Mouse (Mus musculus) kidney, adult 18-20 months (tissue): ENCODE measurements around the gene Cby1.

ENCODE experiments used
- DNase-seq: peaks from one replicate; pipeline ENCODE4 v3.0.0; 2021

Cby1 gene

DNA sequence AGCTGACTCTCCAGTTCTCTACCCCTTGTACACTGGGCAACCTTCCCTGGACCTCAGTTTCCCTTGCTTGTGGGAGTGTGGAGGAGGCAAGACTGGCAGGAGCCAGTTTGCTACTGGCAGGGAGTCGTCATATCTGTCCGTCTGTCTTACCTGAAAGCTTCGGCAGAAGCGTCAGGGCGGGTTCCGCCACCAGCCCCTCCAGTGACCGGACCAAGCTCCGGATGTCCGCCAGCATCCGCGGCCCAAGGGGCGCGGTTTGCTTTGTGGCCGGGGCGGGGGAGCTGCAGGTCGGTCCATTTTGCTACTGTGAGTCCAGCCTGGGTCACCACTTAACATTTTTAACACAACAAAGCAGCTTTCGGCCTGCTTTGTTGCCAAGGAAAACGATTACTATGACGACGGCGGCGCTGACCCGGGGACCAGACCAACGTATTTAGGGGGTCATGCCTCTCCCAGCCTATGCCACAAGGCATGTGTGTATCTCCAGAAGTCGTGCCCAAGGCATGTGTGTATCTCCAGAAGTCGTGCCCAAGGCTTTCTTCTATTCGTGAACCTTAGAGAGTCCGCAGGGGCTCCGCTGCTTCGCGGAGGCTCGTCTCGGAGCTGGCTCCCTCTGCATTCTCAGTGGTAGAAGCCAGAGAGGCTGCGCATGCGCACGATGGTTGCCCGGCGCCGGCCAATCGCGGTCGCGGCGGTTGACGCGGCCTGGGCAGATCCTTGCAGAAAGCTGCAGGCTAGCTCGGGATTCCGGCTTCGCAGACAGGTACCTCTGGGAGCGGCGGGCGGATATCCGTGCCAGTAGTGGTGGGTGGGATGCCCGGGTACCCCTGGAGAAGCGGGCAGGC is at the start of gene Cby1, which contains the start of gene Fam227a:
Cby1 (plus strand) TSS at position 669 of the 845 bp plus-strand sequence.
Fam227a (minus strand) TSS at position 426 of the 845 bp plus-strand sequence.
- DNase-seq, result peak; percentile 98

DNA sequence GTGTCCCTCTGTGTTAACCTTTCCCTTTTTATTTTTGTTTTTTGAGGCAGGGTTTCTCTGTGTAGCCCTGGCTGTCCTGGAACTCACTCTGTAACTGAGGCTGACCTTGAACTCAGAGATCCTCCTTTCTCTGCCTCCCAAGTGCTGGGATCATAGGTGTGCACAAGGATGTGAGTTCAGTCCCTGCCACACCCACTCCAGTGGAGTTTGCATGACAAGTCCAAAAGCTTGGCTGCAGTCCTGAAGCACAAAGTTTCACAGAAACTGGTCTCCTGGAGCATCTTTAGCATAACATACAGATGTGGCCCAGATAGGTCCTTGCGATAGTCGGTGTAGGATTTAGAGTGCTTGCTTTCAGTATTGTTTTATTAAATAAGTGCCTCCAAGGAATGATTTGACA is 49.8 kb upstream of the Cby1 start:
- DNase-seq, result no peak

DNA sequence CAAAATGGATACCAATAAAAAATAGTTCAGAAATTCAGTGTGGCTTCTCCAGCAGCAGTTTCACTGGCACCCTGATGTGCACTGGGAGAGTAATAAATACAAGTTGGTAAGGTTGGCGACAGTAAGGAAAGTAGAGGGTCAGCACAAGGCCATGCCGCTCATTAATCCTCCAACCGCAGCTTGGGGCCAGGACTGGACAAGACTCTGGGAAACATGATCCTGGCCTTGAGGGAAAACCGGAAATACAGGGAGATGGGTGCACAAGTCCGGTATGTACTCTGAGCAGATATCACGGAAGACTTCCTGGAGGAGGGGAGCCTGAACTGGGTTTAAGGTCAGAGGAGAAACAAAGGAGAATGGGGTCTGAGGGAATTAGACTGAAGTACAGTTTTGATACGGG is 43.5 kb upstream of the Cby1 start:
- no peak for DNase-seq

DNA sequence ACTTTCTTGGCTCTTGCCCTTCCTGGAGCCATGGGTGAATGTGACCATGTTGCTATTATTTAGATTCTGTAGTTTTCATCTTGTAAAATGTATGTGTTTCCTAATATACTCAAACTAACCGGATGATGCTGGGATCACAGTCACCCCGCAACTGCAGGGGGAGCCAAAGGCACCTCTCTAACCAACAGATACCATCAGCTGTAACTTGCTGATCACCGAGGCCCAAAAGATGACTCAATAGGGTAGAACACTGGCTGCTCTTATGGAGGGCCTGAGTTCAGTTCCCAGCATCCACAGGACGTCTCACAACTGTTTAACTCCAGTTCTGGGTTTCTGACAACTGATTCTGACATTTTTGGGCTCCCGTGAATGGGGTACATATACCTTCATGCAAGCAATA is 42.3 kb upstream of the Cby1 start:
- no peak for DNase-seq

DNA sequence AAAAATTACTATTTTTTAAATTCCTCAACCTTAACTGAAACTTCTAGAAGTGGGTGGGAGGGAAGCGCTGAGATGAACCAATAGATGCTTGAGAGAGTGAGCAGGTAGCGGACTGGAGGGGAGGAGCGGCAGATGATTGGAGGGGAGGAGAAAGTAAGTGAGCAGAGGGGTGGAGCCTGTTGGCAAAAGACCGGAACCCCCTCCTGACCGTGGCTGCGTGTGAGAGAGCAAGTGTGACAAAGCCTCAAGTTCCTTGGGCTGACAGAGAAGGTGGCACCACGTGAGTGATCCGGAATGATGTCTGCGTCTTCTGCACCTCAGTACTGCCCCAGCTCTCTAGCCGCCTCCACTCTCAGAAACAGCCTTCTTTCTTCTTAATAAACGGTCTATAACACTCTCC is 41.9 kb upstream of the Cby1 start:
- no peak for DNase-seq

DNA sequence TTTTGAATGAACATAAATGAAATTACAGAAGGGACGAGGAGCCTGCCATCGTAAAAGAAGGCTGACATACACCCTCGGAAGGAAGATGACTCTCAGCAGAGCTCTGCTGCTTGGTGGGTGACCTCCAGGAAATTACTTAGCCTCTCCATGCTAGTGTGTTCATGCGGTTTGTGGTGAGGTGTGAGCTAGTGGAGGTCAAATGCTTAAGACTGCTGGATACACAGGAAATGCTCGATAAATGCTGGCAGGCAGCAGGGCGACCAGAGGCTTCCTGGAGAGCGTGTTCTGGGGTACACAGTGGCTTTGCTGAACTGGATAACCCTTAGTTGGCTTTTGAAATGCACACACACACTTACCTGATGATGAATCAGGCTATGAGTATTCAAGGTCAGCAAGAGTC is 40.5 kb upstream of the Cby1 start:
- no peak for DNase-seq

DNA sequence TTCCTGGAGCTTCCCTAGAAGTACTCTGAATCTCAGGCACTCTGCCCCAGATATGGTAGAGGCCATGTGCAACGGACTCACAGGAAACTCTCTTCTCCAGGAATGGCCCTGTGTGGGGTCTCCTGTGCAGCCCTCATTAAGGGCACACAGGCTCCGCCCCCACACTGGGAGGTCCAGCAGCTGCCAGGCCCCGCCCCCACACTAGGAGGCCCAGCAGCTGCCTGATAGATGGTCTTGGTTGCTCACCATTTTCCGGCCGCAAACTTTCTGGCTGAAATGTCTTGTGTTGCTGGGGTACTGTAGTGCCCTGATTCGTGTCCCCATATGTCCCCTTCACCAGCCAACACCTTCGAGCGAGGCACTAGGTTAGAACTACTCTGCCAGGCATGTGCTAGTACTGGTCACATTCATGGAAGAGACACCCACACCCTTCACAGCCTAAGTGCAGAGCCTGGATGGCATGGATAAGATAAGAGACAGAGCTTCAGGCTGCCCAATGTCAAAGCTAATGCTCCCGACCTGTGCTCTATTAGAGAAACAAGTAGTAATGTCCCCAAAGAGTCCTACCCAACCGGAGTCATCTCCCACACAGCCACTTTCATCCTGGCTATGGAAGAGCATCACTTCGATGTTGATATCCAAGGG is 39.1 kb upstream of the Cby1 start:
- no peak for DNase-seq

DNA sequence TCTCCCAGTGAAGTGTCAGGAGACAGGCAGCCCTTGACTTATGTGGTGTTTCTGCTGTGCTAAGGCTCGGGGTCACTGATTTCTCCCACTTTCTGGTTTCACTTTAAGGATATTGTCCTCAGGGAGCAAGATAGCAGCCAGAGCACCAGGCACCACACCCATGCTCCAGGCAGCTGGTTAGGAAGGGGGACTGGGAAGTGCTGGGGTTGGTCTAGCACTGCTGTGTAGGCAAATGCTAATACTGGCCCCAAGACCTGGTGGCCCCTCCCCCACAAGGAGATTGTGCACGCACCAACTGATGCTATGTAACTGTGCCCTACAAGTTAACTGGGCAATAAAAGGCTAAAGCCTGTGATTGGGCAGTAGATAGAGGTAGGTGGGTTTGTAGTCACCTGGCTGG is 28.5 kb upstream of the Cby1 start:
- DNase-seq, result no peak

DNA sequence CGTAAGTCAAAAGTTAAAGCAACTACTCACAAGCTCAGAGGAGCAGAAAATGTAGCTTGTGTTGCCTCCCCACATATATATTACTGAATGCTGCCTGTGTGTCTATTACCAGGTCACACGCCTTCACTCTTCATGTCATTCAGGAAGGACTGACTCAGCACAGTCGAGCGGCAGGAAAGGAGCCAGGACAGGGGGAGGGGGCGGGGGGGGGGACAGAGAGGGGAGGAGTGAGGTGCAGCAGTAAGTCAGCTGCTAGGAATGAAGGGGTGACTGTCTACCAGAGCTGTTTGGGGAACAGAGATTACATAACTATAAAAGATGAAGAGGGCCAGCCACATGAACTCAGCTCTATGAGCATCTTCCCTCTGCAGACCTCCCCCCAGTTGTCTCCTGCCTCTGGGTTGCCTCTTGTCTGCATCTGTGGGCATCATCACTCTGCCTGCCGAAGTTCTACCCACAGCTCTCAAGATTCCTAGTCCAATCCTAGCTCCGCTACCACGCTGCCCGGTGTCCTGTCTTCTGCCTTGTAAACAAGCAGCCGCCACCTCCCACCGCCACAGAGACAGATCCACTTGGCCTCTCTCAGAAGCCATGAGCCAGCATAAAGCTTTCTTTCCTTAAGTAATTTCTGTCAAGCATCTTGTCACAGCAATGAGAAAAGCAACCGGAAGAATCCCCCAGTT is 17.7 kb upstream of the Cby1 start:
- DNase-seq, result no peak

DNA sequence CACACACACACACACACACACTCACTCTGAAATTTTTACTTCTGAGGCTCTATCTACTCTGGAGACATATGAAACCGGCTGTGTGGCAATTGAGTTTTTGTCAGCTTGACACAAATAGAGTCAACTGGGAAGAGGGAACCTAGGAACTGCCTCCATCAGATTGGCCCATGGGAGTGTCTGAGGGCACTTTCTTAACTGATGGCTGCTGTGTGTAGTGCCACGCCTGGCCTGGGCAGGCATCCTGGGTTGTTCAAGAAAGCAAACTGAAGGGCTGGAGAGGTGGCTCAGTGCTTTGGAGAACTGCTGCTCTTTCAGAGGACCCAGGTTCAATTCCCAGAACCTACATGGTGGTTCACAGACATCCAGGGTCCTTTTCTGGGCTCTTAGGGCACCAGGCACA is 13.5 kb upstream of the Cby1 start:
- DNase-seq, result no peak

DNA sequence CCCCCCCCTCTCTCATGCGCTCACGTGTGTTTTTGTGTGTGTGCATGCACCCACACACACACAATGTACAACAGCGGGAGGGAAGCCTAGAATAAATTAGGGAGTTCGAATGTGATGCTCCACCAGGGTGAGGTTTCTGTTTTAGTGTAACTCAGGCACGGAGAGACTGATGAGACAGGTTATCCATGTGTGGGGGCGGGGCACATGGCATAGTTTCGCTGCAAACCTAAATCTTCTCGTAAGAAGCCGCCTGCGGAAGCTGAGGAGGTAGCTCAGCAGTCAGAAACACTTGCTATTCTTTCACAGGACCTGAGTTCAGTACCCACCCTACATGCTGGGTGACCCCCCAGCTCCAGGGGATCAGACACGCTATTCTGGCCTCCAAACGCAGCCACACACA is 10.9 kb upstream of the Cby1 start:
- no peak for DNase-seq

DNA sequence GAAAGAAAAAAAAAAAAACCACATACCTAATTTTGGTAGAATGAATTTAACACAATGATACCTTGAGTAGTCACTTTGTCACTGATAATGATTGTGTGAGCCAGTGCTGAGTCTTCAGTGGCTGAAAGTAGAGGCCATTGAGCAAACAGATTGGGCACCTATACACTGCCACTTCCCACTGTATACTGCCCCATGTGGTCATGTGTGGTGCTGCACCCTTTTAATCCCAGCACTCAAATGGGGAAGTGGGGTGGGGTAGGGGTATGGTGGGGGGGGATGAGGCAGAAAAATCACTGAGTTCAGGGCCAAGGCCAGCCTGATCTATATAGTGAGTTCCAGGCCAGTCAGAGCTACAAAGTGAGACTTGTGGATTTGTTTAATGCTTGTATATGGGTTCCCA is 8.4 kb upstream of the Cby1 start:
- DNase-seq, result peak; percentile 50

DNA sequence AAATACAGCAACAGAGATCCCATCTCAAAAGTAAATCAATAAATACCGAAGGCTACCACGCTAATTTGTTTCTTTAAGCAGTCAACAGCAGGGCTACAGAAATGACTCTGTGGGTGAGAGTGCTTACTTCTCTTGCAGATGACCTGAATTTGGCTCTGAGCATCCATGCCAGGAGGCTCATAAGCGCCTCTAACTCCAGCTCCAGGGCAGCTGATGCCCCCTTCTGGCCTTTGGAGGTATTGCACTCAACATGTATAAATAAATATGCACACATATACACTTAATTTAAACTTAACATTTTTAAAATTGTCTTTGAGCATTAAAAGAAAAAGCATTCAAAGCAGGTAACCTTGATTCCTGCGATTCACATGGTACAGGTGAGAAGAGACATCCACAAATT is 7.5 kb upstream of the Cby1 start:
- DNase-seq, result no peak

DNA sequence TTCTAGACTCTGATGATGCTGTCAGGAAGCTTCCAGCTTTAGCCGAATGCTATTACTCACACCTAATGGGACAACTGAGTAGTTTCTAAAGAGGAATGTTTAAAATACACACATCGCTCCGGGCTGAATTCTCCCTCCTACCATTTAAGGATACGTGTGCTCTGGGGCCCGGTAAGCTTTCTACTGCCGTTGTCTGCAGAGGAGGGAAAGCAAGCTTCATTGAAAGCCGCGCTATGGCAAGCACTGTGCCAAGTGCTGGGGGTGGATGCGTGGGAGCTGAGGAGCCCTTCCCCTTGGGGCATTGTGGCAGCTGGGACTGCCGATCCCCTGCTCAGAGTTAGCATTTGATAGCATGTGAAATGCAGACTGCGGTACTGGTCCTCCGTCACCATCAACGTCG is 2.5 kb upstream of the Cby1 start:
- DNase-seq, result no peak

DNA sequence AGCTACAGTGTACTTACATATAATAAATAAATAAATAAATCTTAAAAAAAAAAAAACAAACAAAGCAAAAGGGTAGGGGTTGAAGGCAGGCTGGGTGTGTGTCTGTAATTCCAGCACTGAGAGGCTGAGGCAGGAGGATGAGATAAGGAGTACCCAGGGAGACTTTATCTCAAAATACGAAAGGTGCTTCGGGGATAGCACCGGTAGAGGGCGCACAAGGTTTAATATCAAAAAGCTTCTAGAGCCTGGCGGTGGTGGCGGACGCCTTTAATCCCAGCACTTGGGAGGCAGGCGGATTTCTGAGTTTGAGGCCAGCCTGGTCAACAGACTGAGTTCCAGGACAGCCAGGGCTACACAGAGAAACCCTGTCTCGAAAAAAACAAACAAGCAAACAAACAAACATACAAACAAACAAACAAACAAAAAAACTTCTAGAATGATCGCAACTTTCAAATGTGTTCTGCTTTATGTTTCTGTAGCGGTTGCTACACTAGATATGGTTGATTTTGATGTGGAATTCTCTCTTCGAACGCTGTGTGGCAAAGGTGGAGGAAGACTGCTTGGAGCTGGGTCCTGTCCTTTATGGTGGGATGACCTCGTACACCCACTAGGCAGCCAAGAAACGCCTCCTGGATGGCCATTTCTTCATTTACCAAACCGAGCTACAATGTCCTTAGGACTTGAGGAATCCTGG is 1.0 kb upstream of the Cby1 start:
- peak; percentile 90 for DNase-seq

DNA sequence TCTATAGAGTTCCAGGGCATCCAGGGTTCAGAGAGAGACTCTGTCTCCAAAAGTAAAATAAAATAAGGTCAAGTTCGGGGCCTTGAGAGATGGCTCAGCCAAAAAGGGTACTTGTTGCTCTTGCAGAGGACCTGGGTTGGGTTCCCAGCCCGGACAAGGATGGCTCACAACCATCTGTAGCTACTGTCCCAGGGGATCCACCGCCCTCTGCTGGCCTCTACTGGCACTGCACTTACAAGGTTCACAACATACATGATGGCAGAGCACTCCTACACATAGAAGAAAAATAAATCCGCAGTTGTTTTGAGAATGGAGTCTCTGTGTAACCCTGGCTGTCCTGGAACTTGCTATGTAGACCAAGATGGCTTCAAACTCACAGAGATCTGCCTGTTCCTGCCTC is 2.9 kb downstream of the Cby1 start:
- DNase-seq, result peak; percentile 44

DNA sequence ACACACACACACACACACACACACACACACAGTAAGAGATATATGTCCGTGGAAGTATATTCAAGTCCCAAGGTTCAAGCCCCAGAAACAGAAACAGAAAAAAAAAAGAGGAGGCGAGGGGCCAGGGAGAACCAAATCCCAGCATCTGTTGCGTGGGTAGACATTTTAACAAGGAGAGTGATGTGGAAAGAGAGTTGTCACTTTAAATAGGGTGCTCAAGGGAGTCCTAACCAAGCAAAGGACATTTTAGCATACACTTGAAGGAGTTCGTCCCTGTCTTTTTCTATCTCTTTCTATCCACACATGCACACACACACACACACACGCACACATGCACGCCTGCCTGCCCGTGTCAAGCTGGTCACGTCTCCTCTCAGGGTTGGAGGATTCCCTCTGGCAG is 5.7 kb downstream of the Cby1 start:
- no peak for DNase-seq

DNA sequence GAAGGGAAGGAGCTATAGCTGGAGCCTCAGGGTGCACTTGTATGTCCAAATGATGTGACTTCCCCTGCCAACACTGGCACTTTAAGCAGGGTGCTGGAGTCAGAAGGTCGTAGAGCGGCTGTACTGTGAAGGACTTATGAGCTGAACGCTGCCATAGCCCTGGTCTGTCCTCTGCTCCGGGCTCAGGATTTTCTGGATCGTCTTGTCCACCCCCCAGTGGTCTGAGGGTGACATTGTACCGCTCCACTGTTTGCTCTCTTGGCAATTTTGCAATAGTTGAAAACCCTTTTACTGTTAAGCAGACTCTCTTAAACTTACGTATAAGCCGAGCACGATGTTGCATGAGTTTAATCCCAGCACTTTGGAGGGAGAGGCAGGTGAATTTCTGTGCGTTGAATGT is 10.2 kb downstream of the Cby1 start:
- DNase-seq, result no peak

DNA sequence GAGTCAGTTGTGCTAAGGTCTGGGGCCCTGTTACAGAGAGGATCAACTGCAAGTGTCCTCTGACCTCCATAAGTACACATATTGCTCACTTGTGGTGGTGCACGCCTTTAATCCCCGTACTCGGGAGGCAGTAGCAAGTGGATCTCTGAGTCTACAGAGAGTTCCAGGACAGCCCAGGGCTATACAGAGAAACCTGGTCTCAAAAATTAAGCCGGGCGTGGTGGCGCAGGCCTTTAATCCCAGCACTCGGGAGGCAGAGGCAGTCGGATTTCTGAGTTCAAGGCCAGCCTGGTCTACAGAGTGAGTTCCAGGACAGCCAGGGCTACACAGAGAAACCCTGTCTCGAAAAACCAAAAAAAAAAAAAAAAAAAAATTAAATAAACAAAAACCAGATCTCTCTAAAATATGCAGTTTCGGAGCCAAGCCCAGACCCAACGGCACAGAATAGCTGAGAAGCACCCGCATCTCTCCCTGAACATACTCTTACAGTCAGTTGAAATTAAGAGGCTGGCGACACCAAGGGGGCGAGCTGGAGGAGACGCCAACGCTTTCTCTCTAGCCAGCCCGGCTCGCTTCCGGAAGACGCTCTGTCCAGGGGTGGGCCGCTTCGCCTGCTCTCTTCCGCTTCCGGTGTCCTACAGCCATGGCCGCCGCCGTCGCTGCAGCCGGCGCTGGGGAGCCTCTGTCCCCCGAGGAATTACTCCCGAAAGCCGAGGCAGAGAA is 11.4 kb downstream of the Cby1 start, which contains the start of gene Tomm22:
Tomm22 (plus strand) TSS at position 613 of the 723 bp plus-strand sequence.
- peak; percentile 85 for DNase-seq

DNA sequence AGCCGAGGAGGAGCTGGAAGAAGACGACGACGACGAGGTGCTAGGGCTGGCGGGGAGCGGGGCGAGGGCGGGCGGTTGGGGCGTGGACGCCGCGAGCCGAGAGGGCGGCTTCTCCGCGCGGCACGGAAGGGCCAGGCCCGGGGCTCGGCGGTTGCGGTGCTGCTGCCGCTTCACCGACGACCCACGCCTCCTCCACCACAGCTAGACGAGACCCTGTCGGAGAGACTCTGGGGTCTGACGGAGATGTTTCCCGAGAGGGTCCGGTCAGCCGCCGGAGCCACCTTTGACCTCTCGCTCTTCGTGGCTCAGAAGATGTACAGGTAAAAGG is 11.9 kb downstream of the Cby1 start:
- no peak for DNase-seq

DNA sequence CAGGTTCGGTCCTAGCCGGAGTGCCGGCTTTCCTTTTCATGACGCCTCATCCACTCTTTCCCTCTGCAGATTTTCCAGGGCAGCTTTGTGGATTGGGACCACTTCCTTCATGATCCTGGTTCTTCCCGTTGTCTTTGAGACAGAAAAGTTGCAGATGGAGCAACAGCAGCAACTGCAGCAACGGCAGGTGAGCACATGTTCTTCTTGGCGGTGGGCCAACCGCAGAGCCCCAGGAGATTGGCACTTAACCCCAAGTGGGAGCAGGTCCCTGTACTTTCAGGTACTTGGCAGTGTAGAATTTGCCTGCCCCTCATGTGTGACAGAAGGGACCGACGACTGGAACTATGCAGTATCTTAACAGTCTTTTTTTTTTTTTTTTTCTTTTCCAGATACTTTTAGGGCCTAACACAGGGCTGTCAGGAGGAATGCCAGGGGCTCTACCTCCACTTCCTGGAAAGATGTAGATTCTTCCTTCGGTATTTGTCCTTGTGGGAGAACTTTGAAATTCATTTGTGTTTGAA is 12.9 kb downstream of the Cby1 start:
- DNase-seq, result peak; percentile 32

DNA sequence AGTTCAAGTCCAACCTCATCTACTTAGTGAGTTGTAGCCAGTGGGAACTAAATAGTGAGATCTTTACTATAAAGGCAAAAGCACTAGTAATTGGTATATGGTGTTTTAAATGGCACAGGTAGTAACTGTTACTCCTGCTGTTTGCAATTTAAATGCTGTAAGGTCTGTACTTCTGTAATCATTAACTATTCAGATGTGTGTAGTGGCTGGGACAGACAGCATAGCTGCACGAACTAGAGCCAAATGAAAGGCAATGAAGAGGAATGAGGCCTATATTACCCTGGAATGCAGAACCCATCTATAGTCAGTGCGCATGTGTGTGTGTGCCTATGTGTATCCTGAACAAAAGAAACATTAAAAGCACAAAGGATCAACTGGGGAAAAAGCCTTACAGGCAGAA is 18.9 kb downstream of the Cby1 start:
- DNase-seq, result no peak

DNA sequence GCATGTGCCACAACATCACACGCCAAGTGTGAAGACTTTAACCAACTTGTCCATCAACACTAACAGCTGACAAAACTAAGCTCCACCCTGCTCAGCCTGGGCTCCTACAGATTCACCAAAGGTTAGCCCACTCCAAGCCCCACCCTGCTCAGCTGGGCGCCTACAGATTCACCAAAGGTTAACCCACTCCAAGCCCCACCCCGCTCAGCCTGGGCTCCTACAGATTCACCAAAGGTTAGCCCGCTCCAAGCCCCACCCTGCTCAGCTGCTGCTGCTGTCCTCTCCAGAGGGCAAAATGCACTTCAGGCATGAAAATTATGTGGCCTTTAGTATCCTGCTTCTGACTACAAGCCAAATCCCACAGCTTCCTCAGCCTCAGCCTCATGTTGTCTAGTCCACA is 23.0 kb downstream of the Cby1 start:
- DNase-seq, result no peak
